Mouse (Mus musculus) ovary, postnatal 14 days (tissue): ENCODE measurements at regions not wholly inside any gene's neighbourhood (a gene's known extent, or its start where the extent isn't known, plus 50 kb on each side); places are given as distances from the start of the nearest gene placed in this dataset.
A peak's percentile ranks its signal among the peaks of the same experiment; 100 is the strongest.

Experiments
- DNase-seq: peaks from one replicate; pipeline ENCODE4 v3.0.0; 2022; ENCODE audit warnings: low spot score

DNA sequence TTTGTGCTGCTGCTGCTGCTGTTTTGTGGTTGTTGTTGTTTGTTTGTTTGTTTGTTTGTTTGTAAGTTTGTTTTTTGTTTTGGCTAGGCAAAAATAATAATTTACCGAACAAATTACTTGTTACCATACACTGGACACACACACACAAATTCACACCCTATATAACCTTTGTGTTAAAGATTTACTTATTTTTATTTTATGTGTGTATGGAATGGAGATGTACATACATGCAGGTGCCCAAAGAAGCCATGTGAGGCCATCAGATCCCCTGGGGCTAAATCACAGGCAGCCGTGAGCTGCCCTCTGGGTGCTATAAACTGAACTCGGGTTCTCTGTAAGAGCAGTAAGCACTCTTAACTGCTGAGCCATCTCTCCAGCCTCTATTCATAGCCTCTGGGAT is 56.0 kb downstream of the Pttg1 start:
- no peak for DNase-seq

DNA sequence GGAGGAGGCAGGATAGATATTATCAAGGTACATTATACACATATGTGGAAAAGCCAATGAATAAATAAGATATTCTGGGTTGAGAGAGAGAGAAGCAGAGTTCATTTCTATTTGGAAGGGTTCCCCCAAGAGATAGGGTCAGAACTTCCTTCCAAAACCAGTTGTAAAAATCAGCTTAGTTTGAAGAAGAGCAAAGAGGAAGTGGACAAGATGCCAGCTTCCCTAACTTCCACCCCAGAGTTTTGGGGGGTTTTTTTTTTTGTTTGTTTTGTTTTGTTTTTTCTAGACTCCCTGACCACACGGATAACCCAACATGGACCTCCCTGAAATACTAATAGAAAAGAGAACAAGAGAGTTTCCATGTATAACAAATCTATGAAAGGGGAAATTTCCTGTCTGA is 57.7 kb downstream of the Pttg1 start:
- DNase-seq = no peak

DNA sequence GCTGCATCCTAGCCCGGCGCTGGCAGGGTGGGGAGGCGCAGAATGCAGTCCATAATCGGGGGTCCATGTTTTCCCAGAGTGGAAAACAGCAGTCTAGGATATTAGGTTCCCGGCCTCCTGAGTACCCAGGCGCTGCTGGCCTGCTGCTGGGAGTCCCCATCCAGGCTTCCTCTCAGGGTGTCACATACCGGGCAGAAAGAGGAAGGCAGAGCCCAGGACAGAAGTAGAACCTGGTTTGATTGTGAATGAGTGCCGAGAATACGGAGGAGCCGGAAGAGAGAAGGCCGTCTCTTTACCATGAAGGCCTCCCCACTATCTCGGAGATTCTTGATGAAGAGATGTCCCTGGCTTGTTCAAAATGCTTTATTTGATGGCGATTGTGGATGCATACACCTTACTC is 64.2 kb downstream of the Pttg1 start:
- DNase-seq = no peak

DNA sequence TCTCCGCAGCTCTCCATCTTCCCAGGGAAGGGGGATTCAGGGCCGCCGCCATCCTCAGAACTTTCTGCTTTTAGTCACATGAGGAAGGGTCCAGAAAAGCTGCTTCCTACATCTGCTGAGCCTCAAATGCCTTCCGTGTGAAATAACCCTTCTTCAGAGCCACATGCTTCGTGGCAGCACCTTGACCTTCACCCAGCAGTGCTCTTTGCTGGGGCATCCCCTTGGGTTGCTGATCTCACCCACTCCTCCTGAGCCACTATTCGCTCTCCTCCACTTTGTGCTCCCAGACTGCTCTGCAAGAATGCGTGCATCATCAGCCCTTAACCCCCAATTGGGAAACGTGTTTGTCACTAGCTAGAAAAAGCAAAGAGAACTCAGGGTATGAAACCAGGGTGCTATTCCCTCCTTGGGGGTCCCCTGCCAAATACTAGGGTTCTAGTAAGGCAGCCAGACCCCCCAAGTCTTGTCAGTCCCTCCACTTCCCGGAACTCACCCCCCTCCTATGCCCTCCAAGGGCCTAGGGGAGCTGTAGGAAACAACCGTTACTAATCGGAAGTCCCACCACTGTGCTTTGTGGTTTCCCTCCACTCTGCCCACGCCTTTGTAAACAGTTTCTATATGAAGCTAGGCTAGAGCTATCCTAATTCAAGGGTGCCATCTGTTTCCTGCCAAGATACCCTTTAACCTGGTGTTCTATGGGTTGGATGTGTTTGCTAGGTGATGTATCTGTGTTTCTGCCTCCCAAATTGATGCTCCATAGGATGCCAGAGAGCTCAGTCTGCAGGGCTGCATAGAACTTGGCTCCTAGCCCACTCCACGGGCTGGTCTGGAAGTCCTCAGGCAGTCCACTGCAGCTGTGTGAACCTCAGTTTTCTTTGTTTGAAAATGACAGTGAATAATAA is 67.4 kb downstream of the Pttg1 start:
- no peak for DNase-seq

DNA sequence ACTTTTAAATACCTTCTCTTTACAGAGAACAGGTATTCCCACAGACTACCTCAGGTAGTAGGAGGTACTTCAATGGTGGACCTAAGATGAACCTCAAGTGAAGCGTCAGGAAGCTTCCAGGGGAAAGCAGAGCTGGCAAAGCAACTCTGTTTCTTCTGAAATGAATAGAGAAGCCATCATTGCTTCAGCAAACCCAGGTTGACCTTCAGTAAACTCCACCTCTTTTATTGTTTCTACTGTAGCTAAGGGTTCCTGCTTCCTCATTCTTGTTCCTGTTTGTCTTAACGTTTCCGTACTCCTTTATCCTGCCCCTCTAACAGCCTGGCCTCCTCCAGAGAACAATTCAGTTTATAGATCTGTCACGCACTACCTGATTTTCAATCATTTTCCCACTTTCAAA is 72.4 kb downstream of the Pttg1 start:
- no peak for DNase-seq

- no peak for DNase-seq
Observed at GRCm38 (mm10) chr11:43353030-43353429, 73.0 kb downstream of the Pttg1 start.

DNA sequence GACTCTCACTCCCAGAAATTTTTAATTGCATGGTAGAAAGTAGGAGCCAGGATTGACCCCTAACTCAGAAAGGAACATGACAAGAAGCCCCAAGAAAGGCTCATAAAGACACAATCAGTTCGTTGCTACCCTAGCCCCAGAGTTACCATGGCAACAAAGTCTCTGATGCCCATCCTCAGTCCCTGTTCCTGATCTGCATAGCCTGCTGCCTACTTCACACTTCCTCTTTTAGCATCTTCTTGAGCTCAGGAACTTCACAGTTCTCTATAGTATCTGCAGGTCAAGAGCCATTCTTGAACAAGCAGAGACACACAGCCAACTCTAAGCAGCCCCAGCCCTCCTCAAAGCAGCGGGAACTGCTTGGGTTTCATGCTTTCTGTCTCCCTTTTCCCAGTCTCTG is 74.2 kb downstream of the Pttg1 start:
- no peak for DNase-seq

- no peak for DNase-seq
Observed at GRCm38 (mm10) chr11:43351348-43351747, 74.7 kb downstream of the Pttg1 start.

DNA sequence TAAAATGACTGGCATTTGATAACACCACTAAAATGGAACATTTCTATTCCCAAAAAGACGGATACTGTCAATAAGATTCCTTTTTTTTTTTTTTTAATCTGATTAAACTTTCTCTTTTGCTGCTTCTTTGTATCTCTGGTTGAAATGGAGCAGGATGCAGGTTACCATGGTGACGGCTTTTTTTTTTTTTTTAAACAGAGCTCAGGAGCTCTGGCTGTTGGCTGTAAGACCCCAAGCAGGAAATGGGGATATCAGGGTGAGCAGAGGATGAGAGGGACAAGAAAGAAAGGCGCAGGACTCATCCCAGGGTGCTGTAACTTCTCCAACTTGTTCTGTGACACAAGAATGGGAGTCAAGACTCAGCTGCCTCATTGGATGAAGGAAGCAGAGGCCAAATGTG is 75.8 kb downstream of the Pttg1 start:
- no peak for DNase-seq

DNA sequence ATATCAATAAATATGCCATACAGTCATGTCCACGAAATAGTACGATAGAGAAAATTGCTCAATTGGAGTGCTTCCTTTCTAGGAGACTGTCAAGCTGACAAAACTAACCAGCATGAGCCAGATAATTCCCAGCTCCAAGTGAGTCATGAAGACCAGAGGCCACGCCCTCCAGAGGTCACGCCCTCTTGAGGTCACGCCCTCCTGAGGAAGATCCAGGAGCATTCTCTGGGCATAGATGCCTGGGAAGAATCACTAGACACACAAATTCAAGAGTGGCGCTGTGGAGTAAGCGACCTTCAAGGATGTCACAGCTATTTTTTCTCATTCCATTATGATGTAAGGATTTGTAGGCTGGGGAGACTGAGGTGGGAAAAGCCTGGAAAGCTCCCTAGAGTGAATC is 76.5 kb downstream of the Pttg1 start:
- no peak for DNase-seq

DNA sequence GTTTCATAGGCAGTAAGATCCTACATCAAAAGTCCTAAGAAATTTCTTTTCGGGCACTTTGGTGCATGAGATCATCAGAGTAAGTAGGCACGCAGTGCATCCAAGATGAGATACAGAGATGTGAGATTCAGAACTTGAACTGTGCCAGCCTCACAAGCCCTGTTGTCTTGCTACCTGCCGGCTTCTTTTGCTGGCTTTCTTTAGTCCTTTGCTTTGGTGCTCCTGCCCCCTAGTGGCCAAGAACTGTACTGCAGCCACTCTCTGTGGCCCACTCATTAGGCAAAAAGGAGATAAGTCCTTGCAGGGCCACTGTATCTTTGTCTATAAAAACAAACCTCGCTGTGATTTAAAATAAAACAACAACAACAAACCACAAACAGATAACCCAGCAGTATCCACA is 77.5 kb downstream of the Pttg1 start:
- peak; percentile 82 for DNase-seq

DNA sequence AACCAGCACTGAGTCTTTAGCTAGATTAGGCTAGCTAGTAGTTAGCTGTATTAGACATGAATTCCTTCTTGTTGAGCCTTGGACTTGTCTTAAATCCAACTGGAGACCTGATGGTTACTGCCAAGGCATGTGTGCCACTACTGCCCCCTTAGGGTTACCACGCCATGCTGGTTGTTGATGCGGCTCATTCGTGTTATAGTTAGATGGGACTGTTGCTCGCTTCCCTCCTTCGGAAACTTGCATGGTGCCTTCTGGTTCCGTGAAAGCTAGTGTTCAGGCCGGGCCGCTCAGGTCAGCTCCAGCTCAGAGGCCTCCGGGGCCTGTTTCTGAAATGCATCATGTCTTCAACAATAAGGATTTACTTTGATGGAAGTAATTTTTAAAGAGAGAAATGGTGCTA is 79.6 kb downstream of the Pttg1 start:
- DNase-seq = no peak

DNA sequence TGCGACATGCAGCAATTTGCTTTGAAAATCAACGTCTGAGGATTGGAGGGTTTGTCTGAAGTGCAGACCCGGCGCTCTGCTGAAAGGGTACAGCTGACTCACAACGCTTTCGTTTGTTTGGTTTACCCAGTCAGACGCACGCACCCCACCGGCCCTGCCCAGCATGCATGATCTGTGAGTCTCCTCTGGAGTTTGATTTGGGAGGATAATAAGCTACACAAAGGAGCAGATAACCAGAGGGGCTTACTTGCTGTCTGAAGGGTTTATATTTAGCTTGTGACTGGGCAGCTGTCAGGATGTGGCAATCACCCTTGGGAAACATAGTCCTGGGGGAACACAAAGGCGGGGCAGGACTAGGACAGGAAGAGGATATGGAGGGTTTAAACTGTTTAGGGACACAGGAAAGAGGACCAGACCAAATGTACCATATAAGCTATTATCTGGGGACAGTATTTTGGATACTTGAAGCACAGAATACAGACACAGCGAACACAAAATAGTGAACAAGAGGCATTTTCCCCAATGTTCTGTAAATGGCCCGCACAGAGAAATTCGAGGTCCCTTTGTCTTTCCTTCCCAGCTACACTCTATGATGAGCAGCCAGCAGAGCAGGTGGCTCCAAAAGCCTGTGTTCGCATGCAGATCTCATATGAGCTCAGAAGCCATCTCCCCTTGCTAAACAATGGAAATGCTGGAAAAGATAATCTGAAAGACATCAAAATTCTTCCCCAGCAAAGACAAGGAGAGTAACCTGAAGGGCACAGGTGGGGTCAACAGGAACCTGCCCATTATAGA is 81.1 kb downstream of the Pttg1 start:
- DNase-seq = no peak

- DNase-seq = no peak
Observed at GRCm38 (mm10) chr11:43343574-43343973, 82.5 kb downstream of the Pttg1 start.

- DNase-seq = no peak
Observed at GRCm38 (mm10) chr11:43338377-43338993, 87.6 kb downstream of the Pttg1 start.

GRCm38 (mm10) chr11:43335668-43336265 is 90.3 kb downstream of the Pttg1 start:
- no peak for DNase-seq

DNA sequence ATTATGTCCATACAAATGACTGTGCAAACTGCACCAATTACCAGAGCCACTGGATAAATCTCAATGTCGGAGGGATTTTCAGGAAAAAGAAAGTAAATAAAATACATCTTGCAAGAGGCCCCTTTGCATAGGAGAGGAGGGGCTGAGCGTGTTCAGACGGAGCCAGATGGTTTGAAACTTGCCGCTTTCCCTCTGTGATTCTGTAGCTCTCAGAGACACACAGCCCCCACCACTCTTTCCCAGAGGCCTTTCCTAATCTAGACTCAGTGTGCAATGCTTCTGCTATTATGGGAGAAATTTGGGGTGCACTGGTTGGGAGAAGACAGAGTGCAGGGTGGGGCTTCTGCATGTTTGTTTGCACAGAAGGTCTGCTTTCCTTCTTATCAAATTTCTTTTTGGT is 92.5 kb downstream of the Pttg1 start:
- no peak for DNase-seq

- no peak for DNase-seq
Observed at GRCm38 (mm10) chr11:43313996-43314395, 112.1 kb downstream of the Pttg1 start.
